Mouse (Mus musculus): Measurements from ENCODE around the gene Gm3045. TPM values are rescaled to one million over a fixed set of nuclear protein-coding genes. Genes with fewer than 3 reads are reported as not detected.

The Gm3045 gene
- total and polyA plus RNA-seq, 3 experiments = not detected

- Histone ChIP-seq H3K79me2 (replicated peaks; ENCODE audit: control insufficient read depth, extremely low read depth, insufficient read depth, poor library complexity, severe bottlenecking) (no peaks in the 10 kb centered on the region), H3K9ac (ENCODE audit: insufficient read depth, low read depth) (no peak overlapping the region), H3K27me3 (replicated peaks) (peaks cover 88% of the 10 kb centered on the region), H3K4me3 (replicated peaks in 1 of 3; ENCODE audit: low read depth in 2 of 3, low read length in 2 of 3, poor library complexity in 1 of 3) (no peak overlapping the region), H3K36me3 (replicated peaks in 1 of 2; ENCODE audit: control insufficient read depth in 1 of 2, insufficient read depth in 1 of 2, low read length in 1 of 2) (no peaks in the 10 kb centered on the region), H3K9me3 (replicated peaks; ENCODE audit: low read length) (no peaks in the 10 kb centered on the region), H3K4me2 (ENCODE audit: insufficient read depth, low read depth, poor library complexity, severe bottlenecking) (no peak overlapping the region), H3K27ac (ENCODE audit: insufficient read depth, low read depth) (no peak overlapping the region), H3K4me1 (ENCODE audit: control insufficient read depth in 1 of 2, insufficient read depth in 2 of 2) (peaks cover 0 to 3% of the 10 kb centered on the region in 2 experiments; a peak in 2 of 4 replicates)
- dilution Hi-C loops (cut with MboI; ENCODE audit: extremely low pct_ligation_motif_present, extremely low pct_unique_long_range_greater_than_20kb, low sequenced_read_pairs) (no loop called here), in situ Hi-C loops (cut with MboI; ENCODE audit: low pct_ligation_motif_present, low pct_unique_long_range_greater_than_20kb, low sequenced_read_pairs) (no loop called here)
- no peak for DNase-seq (ENCODE audit: extremely low read depth)
- TF ChIP-seq USF1 (IDR thresholded peaks at IDR 0.05; ENCODE audit: low read depth, low read length) (no peak), MXI1 (IDR thresholded peaks at IDR 0.05; ENCODE audit: low read depth, low read length) (no peak), ELF1 (IDR thresholded peaks at IDR 0.05; ENCODE audit: low read depth, low read length) (no peak)
Observed at GRCm38 (mm10) chr13:56467786-56468185, 41.4 kb downstream of the Gm3045 start.

GRCm38 (mm10) chr13:56468536-56468935 is 42.1 kb downstream of the Gm3045 start:
- peaks cover 0 to 3% of the 10 kb centered on the region in 2 experiments; a peak in 2 of 4 replicates for H3K4me1 ChIP-seq (ENCODE audit: control insufficient read depth in 1 of 2, insufficient read depth in 2 of 2)
- dilution Hi-C loops (cut with MboI; ENCODE audit: extremely low pct_ligation_motif_present, extremely low pct_unique_long_range_greater_than_20kb, low sequenced_read_pairs) = no loop called here

DNA sequence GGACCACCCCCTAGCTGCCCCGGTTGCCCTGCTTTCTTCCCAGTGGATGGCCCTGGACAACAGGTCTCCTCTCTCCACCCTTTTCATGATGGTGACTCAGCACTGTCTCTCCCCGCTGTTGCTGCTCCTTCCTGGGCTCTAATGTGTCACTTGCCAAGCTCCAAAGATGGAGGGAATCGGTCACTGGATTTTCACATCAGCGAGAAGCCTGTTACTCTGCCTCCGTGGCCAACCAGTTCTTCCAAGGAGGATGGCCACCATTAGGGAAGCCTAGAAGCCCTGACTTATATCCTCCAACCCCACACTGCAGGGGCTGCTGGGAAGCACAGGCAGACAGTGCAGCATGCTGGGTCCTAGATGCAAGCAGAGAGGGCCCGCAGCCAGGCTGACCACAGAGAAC is 44.8 kb downstream of the Gm3045 start:
- in situ Hi-C loops (cut with MboI; ENCODE audit: low pct_ligation_motif_present, low pct_unique_long_range_greater_than_20kb, low sequenced_read_pairs) = loop anchor here (10.0 kb wide), 2 partner anchors 74 to 184 kb away; partner anchors contain the start of gene Lect2
- H3K4me1 ChIP-seq (ENCODE audit: control insufficient read depth in 1 of 2, insufficient read depth in 2 of 2) = peaks cover 0 to 9% of the 10 kb centered on the region in 2 experiments; a peak in 2 of 4 replicates
- no peak overlapping the region for H3K4me2 ChIP-seq (ENCODE audit: insufficient read depth, low read depth, poor library complexity, severe bottlenecking)
- H3K79me2 ChIP-seq (replicated peaks; ENCODE audit: control insufficient read depth, extremely low read depth, insufficient read depth, poor library complexity, severe bottlenecking) = no peaks in the 10 kb centered on the region
- no peak overlapping the region for H3K27ac ChIP-seq (ENCODE audit: insufficient read depth, low read depth)
- H3K4me3 ChIP-seq (replicated peaks in 1 of 3; ENCODE audit: low read depth in 2 of 3, low read length in 2 of 3, poor library complexity in 1 of 3) = no peak overlapping the region
- H3K27me3 ChIP-seq (replicated peaks) = peaks cover 81% of the 10 kb centered on the region
- H3K9ac ChIP-seq (ENCODE audit: insufficient read depth, low read depth) = no peak overlapping the region
- no peaks in the 10 kb centered on the region for H3K9me3 ChIP-seq (replicated peaks; ENCODE audit: low read length)
- dilution Hi-C loops (cut with MboI; ENCODE audit: extremely low pct_ligation_motif_present, extremely low pct_unique_long_range_greater_than_20kb, low sequenced_read_pairs) = no loop called here
- no peak for DNase-seq (ENCODE audit: extremely low read depth)
- H3K36me3 ChIP-seq (replicated peaks in 1 of 2; ENCODE audit: control insufficient read depth in 1 of 2, insufficient read depth in 1 of 2, low read length in 1 of 2) = no peaks in the 10 kb centered on the region
- no peak for TF ChIP-seq USF1 (IDR thresholded peaks at IDR 0.05; ENCODE audit: low read depth, low read length)
- TF ChIP-seq JUN (IDR thresholded peaks at IDR 0.05; ENCODE audit: insufficient read depth, low read depth, low read length) = no peak
- TF ChIP-seq MYC (IDR thresholded peaks at IDR 0.05; ENCODE audit: low read depth, low read length) = no peak
- TF ChIP-seq MAZ (IDR thresholded peaks at IDR 0.05; ENCODE audit: low read depth, low read length) = no peak
- TF ChIP-seq EP300 (IDR thresholded peaks at IDR 0.05; ENCODE audit: low read length) = no peak

More at GRCm38 (mm10) chr13:56468536-56468935, 42.1 kb downstream of the Gm3045 start:
- Histone ChIP-seq H3K9ac (ENCODE audit: insufficient read depth, low read depth) (no peak overlapping the region), H3K79me2 (replicated peaks; ENCODE audit: control insufficient read depth, extremely low read depth, insufficient read depth, poor library complexity, severe bottlenecking) (no peaks in the 10 kb centered on the region), H3K27me3 (replicated peaks) (peaks cover 88% of the 10 kb centered on the region), H3K27ac (ENCODE audit: insufficient read depth, low read depth) (no peak overlapping the region), H3K9me3 (replicated peaks; ENCODE audit: low read length) (no peaks in the 10 kb centered on the region), H3K36me3 (replicated peaks in 1 of 2; ENCODE audit: control insufficient read depth in 1 of 2, insufficient read depth in 1 of 2, low read length in 1 of 2) (no peaks in the 10 kb centered on the region), H3K4me2 (ENCODE audit: insufficient read depth, low read depth, poor library complexity, severe bottlenecking) (no peak overlapping the region), H3K4me3 (replicated peaks in 1 of 3; ENCODE audit: low read depth in 2 of 3, low read length in 2 of 3, poor library complexity in 1 of 3) (no peak overlapping the region)
- no peak for DNase-seq (ENCODE audit: extremely low read depth)
- in situ Hi-C loops (cut with MboI; ENCODE audit: low pct_ligation_motif_present, low pct_unique_long_range_greater_than_20kb, low sequenced_read_pairs) = no loop called here
- TF ChIP-seq USF2 (conservative IDR thresholded peaks at IDR 0.05; ENCODE audit: low read depth, low read length) (no peak), MAX (IDR thresholded peaks at IDR 0.05; ENCODE audit: low read length) (no peak)
